Mouse (Mus musculus) stomach, postnatal 0 days (tissue): ENCODE data around the gene Olfr1023.

Experiments
- CTCF ChIP-seq: IDR thresholded peaks from 2 replicates; pipeline ENCODE4 v1.5.1; 2016; ENCODE audit warnings: antibody characterized with exemption, low read depth, mild to moderate bottlenecking, moderate library complexity
- EP300 ChIP-seq: optimal IDR thresholded peaks from 2 replicates; pipeline ENCODE3; 2016; ENCODE audit warnings: antibody characterized with exemption

DNA sequence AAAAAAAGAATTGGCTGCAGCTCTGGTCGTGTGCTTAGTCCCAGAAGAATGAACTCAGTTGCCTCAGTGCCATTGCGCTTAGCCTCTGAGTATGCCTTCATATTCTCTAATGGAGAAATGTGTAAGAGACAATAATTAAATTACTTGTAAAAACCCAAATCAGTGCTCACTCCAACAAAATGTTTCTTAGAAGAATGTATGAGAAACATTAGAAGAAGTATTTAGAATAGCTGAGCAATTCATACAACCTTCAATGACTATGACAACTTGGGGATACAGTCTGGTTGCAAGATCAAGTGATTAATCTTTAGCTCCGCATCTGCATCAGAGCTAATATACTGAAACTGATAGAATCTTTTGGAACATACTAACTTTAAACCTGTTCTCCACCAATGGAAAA, 19.5 kb downstream of the Olfr1023 start, which contains the start of gene Olfr1024:
- TF ChIP-seq CTCF (no peak), EP300 (no peak)
